Mouse (Mus musculus) CD4-positive, CD25-positive, alpha-beta regulatory T cell, adult 2 months (primary cell): ENCODE measurements around the gene Patl1.
"Not testable (repeated sequence)": the region's sequence is repeated elsewhere in the genome, so short reads cannot be mapped to it uniquely, and the experiment has no call there.

Source experiments
- DNase-seq: peaks from one replicate; pipeline ENCODE4 v3.0.0-alpha.2; 2012; ENCODE audit warnings: low read depth, low spot score

The Patl1 gene

DNA sequence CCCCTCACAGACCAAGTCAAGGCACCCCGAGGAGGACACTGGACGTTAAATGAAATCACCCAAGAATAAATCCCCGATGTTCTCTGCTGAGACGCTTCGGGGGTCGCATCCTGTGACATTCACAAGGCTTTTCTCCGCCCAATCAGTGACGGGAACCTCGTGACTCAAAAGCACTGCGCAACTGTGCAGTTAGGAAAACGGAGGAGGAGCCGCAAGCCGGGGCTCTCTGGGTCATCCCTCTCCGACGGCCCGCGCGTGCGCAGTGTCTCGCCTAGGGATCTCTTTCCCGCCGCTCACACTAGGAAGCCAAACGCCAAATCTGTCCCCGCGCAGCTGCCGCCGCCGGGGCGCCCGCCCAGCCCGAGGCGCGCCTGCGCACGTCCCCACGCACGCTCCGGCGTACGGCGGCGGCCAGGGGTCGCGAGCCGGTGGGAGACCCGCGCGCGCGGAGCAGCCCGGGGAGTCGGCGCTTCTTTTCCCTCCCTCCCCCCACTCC lies at the start of gene Patl1:
Gene Patl1 (plus strand): TSS at position 363 of the 496 bp plus-strand sequence.
- DNase-seq = peak; percentile 99

DNA sequence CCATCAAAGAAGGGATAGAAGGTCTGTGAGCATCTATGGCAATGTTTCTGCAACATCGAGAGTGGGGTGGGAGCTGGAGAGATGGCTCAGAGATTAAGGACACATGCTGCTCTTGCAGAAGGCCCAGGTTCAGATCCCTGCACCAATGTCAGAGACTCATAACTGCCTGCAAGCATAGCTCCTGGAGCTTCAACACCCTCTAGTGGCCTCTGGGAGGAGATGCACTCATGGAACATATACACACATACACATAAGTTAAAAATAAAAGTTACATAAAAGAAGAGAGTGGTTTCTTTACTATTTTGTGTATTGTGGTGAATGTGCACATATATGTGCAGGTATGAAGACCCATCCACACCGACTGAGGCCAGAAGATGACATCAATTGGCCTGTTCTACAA lies 44.4 kb upstream of the Patl1 start:
- no peak for DNase-seq

GRCm38 (mm10) chr19:11875006-11875405 lies 37.2 kb upstream of the Patl1 start, which contains the start of gene Olfr1419:
Olfr1419 (minus strand) TSS chr19:11875106.
- DNase-seq = no peak

GRCm38 (mm10) chr19:11878404-11878803 lies 33.8 kb upstream of the Patl1 start:
- DNase-seq = not testable (repeated sequence)

DNA sequence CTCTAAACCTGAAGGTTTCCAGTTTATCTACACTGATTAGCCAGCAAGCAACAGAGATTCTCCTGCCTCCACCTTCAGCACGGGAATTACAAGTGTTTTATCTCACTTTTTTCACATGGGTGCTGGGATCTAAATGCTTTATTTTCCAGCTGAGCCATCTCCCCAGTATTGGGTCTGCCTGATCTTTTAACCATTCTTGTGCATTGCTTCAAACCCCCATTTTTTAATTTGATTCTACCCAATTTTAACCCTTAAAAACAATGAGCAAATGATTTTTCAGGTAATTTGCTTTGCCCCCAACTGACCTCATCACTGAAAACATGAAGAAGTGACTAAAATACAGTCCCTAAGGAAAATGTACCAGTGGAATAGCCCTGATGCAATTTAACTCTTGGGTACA lies 25.9 kb upstream of the Patl1 start, which contains the start of gene Olfr1420:
Gene Olfr1420 (plus strand): TSS at position 301 of the 400 bp plus-strand sequence.
- no peak for DNase-seq

- no peak for DNase-seq
These were observed 1.2 kb upstream of the Patl1 start for GRCm38 (mm10) chr19:11911021-11911420.

DNA sequence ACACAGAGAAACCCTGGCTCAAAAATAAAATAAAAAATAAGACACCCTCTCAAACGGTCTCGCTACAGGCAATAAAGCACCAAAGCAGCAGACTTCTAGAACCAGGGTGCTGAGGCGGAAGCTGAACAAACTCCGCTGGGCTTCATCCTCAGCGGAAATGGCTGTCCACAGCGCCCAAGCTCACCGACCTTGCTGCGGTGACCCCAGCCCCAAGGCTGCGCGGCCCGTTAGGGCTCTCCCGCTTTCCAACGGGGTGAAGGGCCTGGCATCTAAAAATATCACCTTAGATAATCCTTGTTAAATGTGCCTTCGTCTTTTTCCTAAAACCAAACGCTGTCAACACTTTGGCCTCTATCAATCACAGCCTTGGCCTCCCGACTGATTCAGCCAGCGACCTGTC lies 596 bp upstream of the Patl1 start:
- DNase-seq = peak; percentile 54

DNA sequence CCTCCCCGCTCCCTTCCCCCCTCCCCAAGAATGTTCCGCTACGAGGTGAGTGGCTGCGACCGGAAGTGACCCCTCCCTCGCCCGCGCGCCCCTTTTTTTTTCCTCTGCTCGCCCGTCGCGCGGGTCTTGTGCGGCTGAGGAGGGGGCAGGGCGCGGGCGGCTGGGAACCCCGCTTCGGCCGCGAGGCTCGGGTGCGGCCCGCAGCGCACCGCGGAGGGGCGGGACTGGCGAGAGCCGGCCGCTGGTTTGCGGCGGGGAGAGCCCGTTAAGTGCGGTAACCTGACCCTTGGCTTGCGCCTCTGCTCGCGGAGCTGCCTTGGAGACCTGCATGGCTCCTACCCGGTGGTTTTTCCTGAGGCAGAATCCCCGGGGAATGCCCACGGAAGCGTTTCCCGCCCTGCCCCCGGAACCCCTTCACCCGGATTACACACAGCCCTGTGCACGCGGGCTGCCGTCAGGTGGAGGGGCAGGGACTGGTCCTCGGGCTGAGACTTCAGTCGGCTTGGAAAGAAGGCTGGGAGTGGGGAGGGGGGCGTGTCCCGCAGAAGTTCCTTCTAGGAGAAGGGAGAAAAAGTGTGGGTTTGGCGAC lies 428 bp downstream of the Patl1 start:
- peak; percentile 61 for DNase-seq

DNA sequence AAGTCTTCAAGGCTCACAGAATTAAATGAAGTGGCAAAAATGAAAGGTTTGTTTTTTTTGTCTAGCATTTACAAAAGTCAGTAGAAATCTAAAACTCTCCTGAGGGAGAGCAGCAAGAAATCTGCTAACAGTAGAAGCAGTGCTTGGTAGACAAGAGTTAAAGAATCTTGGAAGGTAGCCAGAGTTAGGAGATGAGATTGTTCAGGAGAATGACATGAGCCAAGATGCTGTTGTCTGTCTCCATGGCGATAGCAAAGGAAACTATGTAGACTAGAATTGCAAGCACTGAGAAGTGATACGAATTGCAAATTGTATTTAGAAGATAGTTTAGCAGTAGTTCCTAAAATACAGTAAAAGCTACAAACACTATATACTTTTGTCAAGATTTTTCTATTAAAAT lies 3.6 kb downstream of the Patl1 start:
- DNase-seq = no peak

- DNase-seq = no peak
These were observed 9.9 kb downstream of the Patl1 start for GRCm38 (mm10) chr19:11922068-11922467.

- DNase-seq = not testable (repeated sequence)
These were observed 10.3 kb downstream of the Patl1 start for GRCm38 (mm10) chr19:11922515-11922914.

- no peak for DNase-seq
These were observed 14.2 kb downstream of the Patl1 start for GRCm38 (mm10) chr19:11926380-11926779.

- no peak for DNase-seq
These were observed 16.0 kb downstream of the Patl1 start for GRCm38 (mm10) chr19:11928025-11928748.

GRCm38 (mm10) chr19:11946460-11946859 lies 34.3 kb downstream of the Patl1 start:
- not testable (repeated sequence) for DNase-seq

DNA sequence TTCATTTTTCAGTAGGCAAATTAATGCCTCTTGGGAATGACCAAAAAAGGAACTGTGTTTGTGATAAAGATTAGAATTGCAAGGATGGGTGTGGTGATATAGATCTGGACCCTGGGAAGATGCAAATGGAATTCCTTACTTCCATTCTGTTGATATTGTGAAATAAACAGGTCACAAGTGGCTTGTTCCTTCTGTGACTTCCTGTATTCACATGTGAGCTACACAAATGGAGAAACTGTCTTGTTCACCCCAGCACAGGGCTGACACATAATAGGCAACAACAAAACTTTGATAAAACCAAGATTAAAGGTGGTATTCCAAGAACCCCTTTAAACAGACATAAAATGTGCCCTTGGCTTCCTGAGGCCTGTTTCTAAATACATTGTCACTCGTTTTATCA lies 37.7 kb downstream of the Patl1 start:
- DNase-seq = no peak

DNA sequence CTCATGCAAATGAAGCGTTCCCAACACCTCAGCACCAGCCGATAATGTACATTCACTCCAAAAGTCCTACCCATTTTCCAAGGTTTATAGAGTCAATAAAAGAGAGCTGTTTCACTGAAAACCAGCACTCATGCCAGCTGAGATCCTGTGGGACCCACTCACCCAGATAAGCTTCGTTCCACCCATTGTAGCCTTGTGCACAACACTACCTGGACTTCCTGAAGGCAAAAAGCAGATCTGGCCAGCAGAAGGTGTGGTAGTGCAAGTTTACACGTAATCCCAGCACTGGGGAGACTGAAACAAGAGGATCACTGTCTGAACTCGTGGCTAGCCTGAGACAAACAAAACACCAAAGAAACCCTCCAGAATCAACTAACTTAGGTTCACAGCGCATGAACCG lies 38.5 kb downstream of the Patl1 start:
- DNase-seq = no peak

DNA sequence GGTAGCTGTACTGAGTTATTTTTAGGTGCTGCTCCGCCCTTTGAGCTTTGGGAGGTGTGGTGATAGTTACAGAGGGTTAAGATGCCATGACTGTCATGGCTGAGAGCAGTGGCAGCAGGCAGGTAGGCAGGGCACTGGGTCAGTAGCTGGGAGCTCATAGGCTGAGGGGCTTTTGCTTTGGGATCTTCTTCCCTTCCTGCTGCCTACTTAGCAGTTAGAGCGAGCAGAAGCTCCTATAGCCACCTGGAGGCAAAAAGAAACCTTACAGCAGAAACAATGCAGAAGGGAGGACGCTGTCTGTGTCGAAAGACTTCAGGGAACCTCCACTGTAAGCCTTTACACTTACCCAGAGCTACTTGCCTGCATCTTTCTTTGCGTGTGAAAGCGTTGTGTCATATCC lies 42.0 kb downstream of the Patl1 start:
- no peak for DNase-seq

- no peak for DNase-seq
These were observed 44.4 kb downstream of the Patl1 start for GRCm38 (mm10) chr19:11956636-11957035.

DNA sequence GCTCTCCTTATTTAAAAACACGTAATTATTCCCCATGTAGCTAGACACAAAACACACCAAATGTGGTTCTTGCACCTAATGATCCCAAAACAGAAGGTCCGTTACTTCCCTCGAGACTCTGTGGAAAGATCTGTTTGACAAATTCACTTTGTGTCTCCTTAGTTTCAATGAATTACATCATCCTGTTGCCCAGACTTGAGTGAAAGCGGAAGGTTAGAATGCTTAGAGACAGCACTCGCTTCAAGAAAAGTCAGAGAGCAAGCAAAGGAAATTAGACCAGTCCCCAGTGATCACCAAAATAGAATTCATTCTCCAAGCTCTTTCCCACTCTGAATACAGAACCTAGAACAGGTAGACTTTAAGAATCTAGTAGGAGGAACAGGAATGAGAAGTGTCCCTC lies 45.2 kb downstream of the Patl1 start:
- DNase-seq = no peak

- DNase-seq = no peak
These were observed 45.6 kb downstream of the Patl1 start for GRCm38 (mm10) chr19:11957846-11958245.

GRCm38 (mm10) chr19:11964266-11964665 lies 52.1 kb downstream of the Patl1 start:
- peak; percentile 30 for DNase-seq

DNA sequence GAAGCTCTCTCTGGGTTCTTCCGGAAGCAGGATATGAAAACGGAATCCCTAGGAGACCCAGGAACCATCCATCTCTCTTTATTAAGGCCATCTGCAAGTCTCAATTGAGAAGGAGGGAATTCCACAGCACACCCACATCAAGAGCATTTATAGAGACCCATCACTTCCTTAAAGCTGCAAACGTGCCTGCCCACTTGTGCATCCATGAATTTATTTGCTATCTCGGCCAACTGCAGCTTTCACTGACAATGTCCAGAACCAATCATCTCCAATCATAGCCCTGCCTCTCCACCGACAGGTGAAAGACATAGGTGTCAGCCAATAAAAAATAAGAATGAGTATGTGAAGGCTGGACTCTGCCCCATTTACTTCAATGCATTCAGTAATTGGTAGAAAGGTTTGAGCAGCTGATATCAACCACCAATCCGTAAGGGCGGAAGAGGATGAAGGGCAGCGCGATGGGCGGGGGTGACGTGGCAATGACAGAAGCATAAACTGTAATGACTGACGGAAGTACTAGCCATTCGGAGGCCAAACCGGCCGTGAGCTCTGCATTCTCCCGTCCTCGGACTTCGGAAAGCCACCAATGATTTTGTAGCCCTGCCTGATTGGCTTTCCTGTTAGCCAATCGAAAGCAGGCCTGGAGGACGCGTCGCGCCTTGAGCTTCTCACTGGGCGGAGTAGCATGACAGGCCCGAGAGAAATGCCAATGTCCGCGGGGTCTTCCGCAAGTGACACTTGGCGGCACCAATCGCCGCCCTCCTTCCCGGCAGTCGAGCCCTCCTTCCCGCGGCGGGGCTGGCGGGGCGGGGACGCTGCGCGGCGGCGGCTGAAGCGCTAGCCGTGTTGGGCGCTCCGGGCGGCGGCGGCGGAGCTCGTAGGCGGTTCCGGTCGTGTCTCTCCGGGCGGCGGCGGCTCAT lies 53.1 kb downstream of the Patl1 start, which contains the start of gene Osbp:
Gene Osbp (plus strand): TSS at position 919 of the 920 bp plus-strand sequence.
- peak; percentile 99 for DNase-seq
